Mouse (Mus musculus): ENCODE measurements around the gene Plekha5.

GRCm38 (mm10) chr6:140561151-140561916, 137.5 kb downstream of the Plekha5 start:
- no peak for TF ChIP-seq CTCF (IDR thresholded peaks at IDR 0.05; ENCODE audit: control insufficient read depth, insufficient read depth, insufficient replicate concordance, low read depth, low read length)
- no peak for TF ChIP-seq POLR2A (IDR thresholded peaks at IDR 0.05; ENCODE audit: control insufficient read depth, low read depth, low read length)

Measured in testis, adult 2 months (tissue).